Mouse (Mus musculus): ENCODE results near the gene Pwwp2b. TPM values are rescaled to one million over a fixed set of nuclear protein-coding genes. Genes with fewer than 3 reads are reported as not detected.

The Pwwp2b gene
- polyA plus RNA-seq, 1 experiment from 2014 or later: 5.9 TPM

- 91% methylated on average over 5 of the region's 5 CpGs for WGBS
- no peak for ATAC-seq (replicated peaks)
- no peak overlapping the region for H3K27ac ChIP-seq (replicated peaks)
These were observed 45.8 kb downstream of the Pwwp2b start for GRCm38 (mm10) chr7:139294076-139294475.

GRCm38 (mm10) chr7:139295653-139296052 is 47.4 kb downstream of the Pwwp2b start:
- no peak for ATAC-seq (replicated peaks)
- 86% methylated on average over 1 of the region's 1 CpGs for WGBS
- Histone ChIP-seq H3K27me3 (no peaks in the 10 kb centered on the region), H3K9me3 (no peaks in the 10 kb centered on the region), H3K4me3 (no peak overlapping the region), H3K4me2 (replicated peaks) (no peak overlapping the region), H3K27ac (replicated peaks) (no peak overlapping the region), H3K9ac (replicated peaks) (no peak overlapping the region), H3K4me1 (no peaks in the 10 kb centered on the region), H3K36me3 (no peaks in the 10 kb centered on the region)

More at GRCm38 (mm10) chr7:139294076-139294475, 45.8 kb downstream of the Pwwp2b start:
- Histone ChIP-seq H3K9me3 (no peaks in the 10 kb centered on the region), H3K4me1 (no peaks in the 10 kb centered on the region), H3K36me3 (no peaks in the 10 kb centered on the region), H3K27me3 (no peaks in the 10 kb centered on the region), H3K4me3 (no peak overlapping the region), H3K9ac (replicated peaks) (no peak overlapping the region), H3K4me2 (replicated peaks) (no peak overlapping the region)

DNA sequence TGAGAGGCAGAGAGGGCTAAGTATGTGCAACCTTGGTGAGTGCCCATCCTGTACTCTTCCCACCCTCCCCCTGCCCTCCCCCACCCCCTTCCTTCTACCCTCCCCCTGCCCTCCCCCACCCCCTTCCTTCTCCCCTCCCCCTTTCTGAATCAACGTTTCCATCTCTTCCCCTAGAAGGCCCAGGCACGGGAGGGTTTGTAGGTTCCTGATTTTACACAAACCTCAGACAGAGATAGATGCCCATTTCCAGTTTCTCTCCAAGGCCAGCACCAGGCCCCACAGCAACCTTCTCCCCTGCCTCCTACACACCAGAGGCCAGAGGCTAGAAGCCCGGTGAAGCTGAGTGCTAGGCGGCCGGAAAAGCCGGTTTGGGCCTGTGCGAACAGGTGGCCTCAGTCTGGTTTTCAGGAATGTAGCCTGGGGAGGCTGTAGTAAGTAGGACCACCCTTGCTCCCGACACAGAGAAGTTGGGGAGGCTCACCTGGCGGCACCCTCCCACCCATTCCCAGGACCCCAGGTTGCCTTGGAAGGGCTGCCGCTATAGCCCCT is 48.3 kb downstream of the Pwwp2b start:
- Histone ChIP-seq H3K9me3 (no peaks in the 10 kb centered on the region), H3K27me3 (no peaks in the 10 kb centered on the region), H3K9ac (replicated peaks) (no peak overlapping the region), H3K27ac (replicated peaks) (no peak overlapping the region), H3K4me1 (no peaks in the 10 kb centered on the region), H3K4me3 (no peak overlapping the region), H3K36me3 (no peaks in the 10 kb centered on the region), H3K4me2 (replicated peaks) (no peak overlapping the region)
- WGBS: 79% methylated on average over 10 of the region's 10 CpGs
- no peak for ATAC-seq (replicated peaks)

DNA sequence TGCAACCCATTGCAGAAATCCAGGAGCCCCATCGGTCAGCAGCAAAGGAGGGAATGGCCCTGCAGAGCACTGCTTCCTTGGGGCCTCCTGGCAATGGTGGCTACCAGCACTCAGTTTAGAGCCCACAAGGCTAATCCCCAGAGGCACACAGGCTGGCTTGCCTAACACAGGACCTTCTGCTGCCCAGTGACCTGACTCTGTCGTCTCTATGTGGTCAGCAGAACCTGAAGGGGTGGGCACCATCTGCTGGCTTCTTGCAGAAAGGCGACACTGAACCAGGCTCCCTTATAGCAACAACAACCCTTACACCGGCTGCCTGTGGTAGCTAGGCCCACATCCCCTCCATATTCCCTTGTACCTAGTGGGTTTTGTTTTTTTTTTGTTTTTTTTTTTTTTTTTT is 50.2 kb downstream of the Pwwp2b start:
- Histone ChIP-seq H3K4me1 (no peaks in the 10 kb centered on the region), H3K4me3 (no peak overlapping the region), H3K36me3 (no peaks in the 10 kb centered on the region), H3K4me2 (replicated peaks) (no peak overlapping the region), H3K9ac (replicated peaks) (no peak overlapping the region), H3K9me3 (no peaks in the 10 kb centered on the region), H3K27ac (replicated peaks) (no peak overlapping the region), H3K27me3 (no peaks in the 10 kb centered on the region)
- 43% methylated on average over 4 of the region's 4 CpGs for WGBS
- no peak for ATAC-seq (replicated peaks)

DNA sequence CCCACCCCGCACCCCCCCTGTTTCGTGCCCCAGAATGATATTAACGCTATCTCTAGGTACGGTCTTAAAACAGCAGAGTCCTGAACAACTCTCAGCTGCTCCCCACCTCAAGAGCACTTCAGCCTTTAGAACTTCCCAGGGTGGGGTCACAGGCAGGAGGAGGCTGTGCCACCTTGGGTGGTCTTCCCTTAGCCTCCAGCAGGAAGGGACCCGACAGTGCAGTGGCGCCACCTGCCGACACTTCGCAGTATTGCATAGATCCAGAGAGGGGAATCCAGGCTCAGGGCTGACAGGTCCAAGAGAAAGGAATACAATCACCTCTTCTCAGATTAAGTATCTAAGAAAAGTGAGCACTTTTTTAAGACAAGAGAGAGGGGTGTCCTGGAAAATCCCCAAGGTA is 51.1 kb downstream of the Pwwp2b start:
- 0 out of 2 replicates have a peak, but pooled peaks have one; percentile 46 for ATAC-seq (replicated peaks)
- Histone ChIP-seq H3K9me3 (no peaks in the 10 kb centered on the region), H3K4me3 (no peak overlapping the region), H3K4me1 (no peaks in the 10 kb centered on the region), H3K9ac (replicated peaks) (no peak overlapping the region), H3K27ac (replicated peaks) (no peak overlapping the region), H3K36me3 (no peaks in the 10 kb centered on the region), H3K4me2 (replicated peaks) (no peak overlapping the region), H3K27me3 (no peaks in the 10 kb centered on the region)
- 18% methylated on average over 8 of the region's 8 CpGs for WGBS

DNA sequence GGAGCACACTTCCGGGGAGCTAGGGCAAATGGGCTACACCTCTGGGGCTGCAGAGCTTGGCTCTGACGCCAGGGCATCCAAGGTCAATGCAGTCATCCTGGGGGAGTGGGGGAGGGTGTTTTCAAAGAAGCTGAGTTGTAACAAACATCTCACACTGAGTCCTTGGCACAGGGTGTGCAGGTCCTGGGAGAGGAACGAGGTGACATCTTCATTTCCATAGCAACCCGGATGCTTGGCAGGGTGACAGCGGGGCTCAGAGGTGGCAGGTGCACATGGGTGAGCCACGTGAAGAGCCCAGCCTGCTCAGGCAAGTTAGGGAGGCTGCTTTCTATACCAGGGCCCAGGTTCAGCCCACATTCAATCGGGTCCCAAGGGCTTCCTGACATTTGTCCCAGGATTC is 52.1 kb downstream of the Pwwp2b start:
- no peak overlapping the region for H3K4me2 ChIP-seq (replicated peaks)
- H3K4me1 ChIP-seq: no peaks in the 10 kb centered on the region
- H3K27me3 ChIP-seq: no peaks in the 10 kb centered on the region
- H3K27ac ChIP-seq (replicated peaks): no peak overlapping the region
- no peaks in the 10 kb centered on the region for H3K36me3 ChIP-seq
- no peak overlapping the region for H3K4me3 ChIP-seq
- no peak for ATAC-seq (replicated peaks)
- no peaks in the 10 kb centered on the region for H3K9me3 ChIP-seq
- WGBS: 48% methylated on average over 7 of the region's 7 CpGs
- H3K9ac ChIP-seq (replicated peaks): no peak overlapping the region

GRCm38 (mm10) chr7:139301505-139301904 is 53.2 kb downstream of the Pwwp2b start:
- no peak for ATAC-seq (replicated peaks)
- Histone ChIP-seq H3K4me2 (replicated peaks) (no peak overlapping the region), H3K9ac (replicated peaks) (no peak overlapping the region), H3K4me3 (no peak overlapping the region), H3K4me1 (no peaks in the 10 kb centered on the region), H3K9me3 (no peaks in the 10 kb centered on the region), H3K27ac (replicated peaks) (no peak overlapping the region), H3K36me3 (no peaks in the 10 kb centered on the region), H3K27me3 (no peaks in the 10 kb centered on the region)
- WGBS: 79% methylated on average over 8 of the region's 8 CpGs

DNA sequence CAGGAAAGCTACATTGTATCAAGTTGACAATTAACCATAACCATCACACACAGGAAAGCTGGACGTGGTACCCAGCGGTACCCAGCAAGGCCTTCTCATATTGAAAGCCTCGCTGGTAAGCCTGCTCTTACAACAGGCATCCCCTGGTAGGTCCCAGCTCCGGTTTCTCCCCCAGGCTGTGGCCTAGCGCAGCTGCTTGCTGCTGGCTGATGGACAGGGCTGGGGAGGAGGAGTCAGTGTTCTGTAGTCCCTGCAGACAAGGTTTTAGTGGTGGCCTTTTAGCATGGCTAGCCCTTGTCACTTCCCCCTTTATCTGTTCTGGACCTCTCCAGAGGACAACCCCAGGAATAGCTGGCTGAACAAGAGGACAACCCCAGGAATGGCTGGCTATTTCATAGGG is 54.0 kb downstream of the Pwwp2b start:
- no peak for ATAC-seq (replicated peaks)
- Histone ChIP-seq H3K27ac (replicated peaks) (no peak overlapping the region), H3K4me3 (no peak overlapping the region), H3K4me1 (no peaks in the 10 kb centered on the region), H3K4me2 (replicated peaks) (no peak overlapping the region), H3K9ac (replicated peaks) (no peak overlapping the region), H3K9me3 (no peaks in the 10 kb centered on the region), H3K27me3 (no peaks in the 10 kb centered on the region), H3K36me3 (no peaks in the 10 kb centered on the region)
- WGBS: 60% methylated on average over 5 of the region's 5 CpGs

GRCm38 (mm10) chr7:139303280-139304011 is 55.2 kb downstream of the Pwwp2b start:
- peak; percentile 66 for ATAC-seq (replicated peaks)
- no peak overlapping the region for H3K4me2 ChIP-seq (replicated peaks)
- H3K4me3 ChIP-seq: no peak overlapping the region
- H3K4me1 ChIP-seq: no peaks in the 10 kb centered on the region
- H3K27me3 ChIP-seq: no peaks in the 10 kb centered on the region
- no peak overlapping the region for H3K27ac ChIP-seq (replicated peaks)
- H3K36me3 ChIP-seq: no peaks in the 10 kb centered on the region
- H3K9me3 ChIP-seq: no peaks in the 10 kb centered on the region
- WGBS: 44% methylated on average over 6 of the region's 6 CpGs
- no peak overlapping the region for H3K9ac ChIP-seq (replicated peaks)

- Histone ChIP-seq H3K9ac (replicated peaks) (no peak overlapping the region), H3K27me3 (no peaks in the 10 kb centered on the region), H3K36me3 (no peaks in the 10 kb centered on the region), H3K4me1 (no peaks in the 10 kb centered on the region), H3K4me2 (replicated peaks) (no peak overlapping the region), H3K4me3 (no peak overlapping the region), H3K27ac (replicated peaks) (no peak overlapping the region), H3K9me3 (no peaks in the 10 kb centered on the region)
- 44% methylated on average over 5 of the region's 5 CpGs for WGBS
- no peak for ATAC-seq (replicated peaks)
These were observed 56.0 kb downstream of the Pwwp2b start for GRCm38 (mm10) chr7:139304322-139304721.

DNA sequence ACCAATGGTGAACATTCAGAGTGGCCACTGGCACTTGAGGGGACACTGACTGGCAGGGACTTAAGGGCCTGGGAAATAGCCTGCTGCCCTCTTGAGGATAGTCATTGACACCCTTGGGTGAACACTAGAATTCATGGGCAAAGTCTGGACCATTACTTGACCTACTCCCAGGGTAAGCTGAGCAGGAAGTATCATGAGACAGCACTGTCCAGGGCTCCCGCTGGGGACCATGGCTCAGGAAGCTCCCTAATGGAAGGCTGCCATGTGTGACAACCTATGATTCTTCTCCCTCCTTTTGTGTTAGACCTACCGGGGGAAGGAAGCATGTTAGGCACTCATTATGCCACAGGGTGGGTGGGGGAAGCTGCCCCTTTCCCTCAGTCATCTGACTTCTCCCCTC is 58.8 kb downstream of the Pwwp2b start:
- Histone ChIP-seq H3K4me1 (peaks cover 6% of the 10 kb centered on the region), H3K9ac (replicated peaks) (no peak overlapping the region), H3K4me3 (no peak overlapping the region), H3K4me2 (replicated peaks) (no peak overlapping the region), H3K36me3 (no peaks in the 10 kb centered on the region), H3K27me3 (no peaks in the 10 kb centered on the region), H3K27ac (replicated peaks) (no peak overlapping the region), H3K9me3 (no peaks in the 10 kb centered on the region)
- WGBS: 56% methylated on average over 2 of the region's 2 CpGs
- no peak for ATAC-seq (replicated peaks)

- no peaks in the 10 kb centered on the region for H3K9me3 ChIP-seq
- H3K36me3 ChIP-seq: no peaks in the 10 kb centered on the region
- ATAC-seq (replicated peaks): no peak
- WGBS: 75% methylated on average over 8 of the region's 8 CpGs
- no peaks in the 10 kb centered on the region for H3K27me3 ChIP-seq
- no peak overlapping the region for H3K9ac ChIP-seq (replicated peaks)
- H3K4me3 ChIP-seq: no peak overlapping the region
- no peak overlapping the region for H3K4me2 ChIP-seq (replicated peaks)
- no peak overlapping the region for H3K27ac ChIP-seq (replicated peaks)
- peaks cover 6% of the 10 kb centered on the region for H3K4me1 ChIP-seq
These were observed 60.0 kb downstream of the Pwwp2b start for GRCm38 (mm10) chr7:139308140-139308895.
